Mouse (Mus musculus) MEL (cell line): ENCODE measurements around the gene Cyp17a1. TPM values are rescaled to one million over a fixed set of nuclear protein-coding genes. Genes with fewer than 3 reads are reported as not detected.

Experiments used
- DNase-seq: peaks from one replicate; pipeline ENCODE4 v3.0.0; 2011; ENCODE audit warnings: low read depth, low spot score
- H3K27ac ChIP-seq: 2 replicates; pipeline ENCODE4 v1.5.1; 2012; ENCODE audit warnings: low read depth, mild to moderate bottlenecking, control low read depth, low read length, moderate library complexity; ENCODE audit not compliant: control insufficient read depth
- H3K27me3 ChIP-seq, 2 experiments: fragments of 150-350 bp in 1 of 2; sonication (generic) in 1 of 2; 2 replicates each; pipeline ENCODE4 v1.6.1; 2012; ENCODE audit warnings: low read length in 2 of 2, mild to moderate bottlenecking in 2 of 2, improper control_type of control experiment in 1 of 2, moderate library complexity in 1 of 2; ENCODE audit not compliant: insufficient read depth in 2 of 2, control insufficient read depth in 1 of 2
- H3K36me3 ChIP-seq, 2 experiments: 2 replicates each; pipeline ENCODE4 v1.6.1; 2012 to 2014; ENCODE audit warnings: low read length in 2 of 2, improper control_type of control experiment in 1 of 2, inconsistent platforms in 1 of 2, mild to moderate bottlenecking in 1 of 2; ENCODE audit not compliant: insufficient read depth in 2 of 2, control insufficient read depth in 1 of 2
- H3K4me1 ChIP-seq, 2 experiments: fragments of 150-350 bp in 1 of 2; sonication (generic) in 1 of 2; 2 replicates each; pipeline ENCODE4 v1.6.1; 2012; ENCODE audit warnings: low read length in 2 of 2, improper control_type of control experiment in 1 of 2, mild to moderate bottlenecking in 1 of 2; ENCODE audit not compliant: insufficient read depth in 2 of 2, control insufficient read depth in 1 of 2
- H3K4me3 ChIP-seq, 2 experiments: fragments of 150-350 bp in 1 of 2; sonication (generic) in 1 of 2; 2 replicates each; pipeline ENCODE4 v1.5.1; 2012; ENCODE audit warnings: low read depth in 2 of 2, low read length in 2 of 2, mild to moderate bottlenecking in 2 of 2, moderate library complexity in 2 of 2, control low read depth in 1 of 2, improper control_type of control experiment in 1 of 2; ENCODE audit not compliant: control insufficient read depth in 1 of 2, insufficient read depth in 1 of 2
- H3K79me2 ChIP-seq: 2 replicates; pipeline ENCODE4 v1.6.1; 2012; ENCODE audit warnings: mild to moderate bottlenecking, low read length, moderate library complexity; ENCODE audit not compliant: control insufficient read depth, poor library complexity, insufficient read depth
- H3K9ac ChIP-seq: 2 replicates; pipeline ENCODE4 v1.6.1; 2012; ENCODE audit warnings: low read depth, mild to moderate bottlenecking, control low read depth, low read length, moderate library complexity; ENCODE audit not compliant: control insufficient read depth, poor library complexity, severe bottlenecking
- H3K9me3 ChIP-seq: fragments of 150-350 bp; sonication (generic); replicated peaks from 2 replicates; pipeline ENCODE4 v1.6.1; 2012; ENCODE audit warnings: mild to moderate bottlenecking, low read length, improper control_type of control experiment, moderate library complexity; ENCODE audit not compliant: insufficient read depth
- BHLHE40 ChIP-seq: IDR thresholded peaks from 2 replicates; pipeline ENCODE4 v1.6.1; 2012; ENCODE audit warnings: low read depth, mild to moderate bottlenecking, inconsistent platforms, low read length, improper control_type of control experiment, borderline replicate concordance
- CHD1 ChIP-seq: IDR thresholded peaks from 2 replicates; pipeline ENCODE4 v1.6.1; 2012; ENCODE audit warnings: low read depth, mild to moderate bottlenecking, inconsistent platforms, low read length, improper control_type of control experiment
- CHD2 ChIP-seq: IDR thresholded peaks from 2 replicates; pipeline ENCODE4 v1.6.1; 2011; ENCODE audit warnings: low read length, improper control_type of control experiment
- CTCF ChIP-seq, 3 experiments: IDR thresholded peaks in 2 of 3; conservative IDR thresholded peaks in 1 of 3; 2 replicates each; pipeline ENCODE4 v1.5.1; 2011 to 2012; ENCODE audit warnings: low read length in 3 of 3, low read depth in 2 of 3, mild to moderate bottlenecking in 2 of 3, improper control_type of control experiment in 1 of 3, inconsistent platforms in 1 of 3, mixed read lengths in 1 of 3, moderate library complexity in 1 of 3; ENCODE audit not compliant: control insufficient read depth in 1 of 3, insufficient read depth in 1 of 3, poor library complexity in 1 of 3, severe bottlenecking in 1 of 3
- E2F4 ChIP-seq: IDR thresholded peaks from 2 replicates; pipeline ENCODE4 v1.6.1; 2011; ENCODE audit warnings: low read depth, low read length, improper control_type of control experiment, borderline replicate concordance
- ELF1 ChIP-seq: IDR thresholded peaks from 2 replicates; pipeline ENCODE4 v1.6.1; 2014; ENCODE audit warnings: low read depth, mild to moderate bottlenecking, inconsistent platforms, low read length, improper control_type of control experiment, moderate library complexity
- EP300 ChIP-seq, 2 experiments: IDR thresholded peaks; 2 replicates each; pipeline ENCODE4 v1.6.1; 2011; ENCODE audit warnings: improper control_type of control experiment in 2 of 2, low read length in 2 of 2, low read depth in 1 of 2, mild to moderate bottlenecking in 1 of 2
- ETS1 ChIP-seq: IDR thresholded peaks from 2 replicates; pipeline ENCODE4 v1.6.1; 2012; ENCODE audit warnings: low read depth, mild to moderate bottlenecking, inconsistent platforms, low read length, improper control_type of control experiment, moderate library complexity
- GABPA ChIP-seq: IDR thresholded peaks from 2 replicates; pipeline ENCODE4 v1.6.1; 2012; ENCODE audit warnings: low read depth, mild to moderate bottlenecking, inconsistent platforms, low read length, improper control_type of control experiment, moderate library complexity
- GATA1 ChIP-seq: IDR thresholded peaks from 2 replicates; pipeline ENCODE4 v1.6.1; 2011; ENCODE audit warnings: low read depth, low read length, improper control_type of control experiment
- HCFC1 ChIP-seq: IDR thresholded peaks from 2 replicates; pipeline ENCODE4 v1.6.1; 2012; ENCODE audit warnings: low read depth, mild to moderate bottlenecking, inconsistent platforms, low read length, improper control_type of control experiment, moderate library complexity
- JUND ChIP-seq: IDR thresholded peaks from 2 replicates; pipeline ENCODE4 v1.6.1; 2011; ENCODE audit warnings: low read depth, mild to moderate bottlenecking, improper control_type of control experiment, low read length
- KAT2A ChIP-seq: conservative IDR thresholded peaks from 2 replicates; pipeline ENCODE4 v1.6.1; 2012; ENCODE audit warnings: low read depth, low read length, improper control_type of control experiment, inconsistent platforms
- MAFK ChIP-seq: IDR thresholded peaks from 2 replicates; pipeline ENCODE4 v1.6.1; 2011; ENCODE audit warnings: low read depth, mild to moderate bottlenecking, low read length, improper control_type of control experiment, borderline replicate concordance
- MAZ ChIP-seq: IDR thresholded peaks from 2 replicates; pipeline ENCODE4 v1.6.1; 2012; ENCODE audit warnings: low read depth, mild to moderate bottlenecking, inconsistent platforms, low read length, improper control_type of control experiment
- MEF2A ChIP-seq: IDR thresholded peaks from 2 replicates; pipeline ENCODE4 v1.6.1; 2014; ENCODE audit warnings: low read depth, mild to moderate bottlenecking, inconsistent platforms, low read length, improper control_type of control experiment; ENCODE audit not compliant: poor library complexity, insufficient replicate concordance, severe bottlenecking; ENCODE audit errors: extremely low read depth
- MXI1 ChIP-seq: IDR thresholded peaks from 2 replicates; pipeline ENCODE4 v1.6.1; 2011; ENCODE audit warnings: mild to moderate bottlenecking, low read depth, low read length, improper control_type of control experiment
- MYC ChIP-seq: IDR thresholded peaks from 2 replicates; pipeline ENCODE4 v1.6.1; 2011; ENCODE audit warnings: low read depth, mild to moderate bottlenecking, low read length, improper control_type of control experiment, moderate library complexity
- NELFE ChIP-seq: IDR thresholded peaks from 2 replicates; pipeline ENCODE4 v1.6.1; 2011; ENCODE audit warnings: low read depth, low read length, improper control_type of control experiment
- NRF1 ChIP-seq: IDR thresholded peaks from 2 replicates; pipeline ENCODE4 v1.6.1; 2014; ENCODE audit warnings: low read depth, mild to moderate bottlenecking, inconsistent platforms, low read length, improper control_type of control experiment, moderate library complexity; ENCODE audit not compliant: poor library complexity, insufficient read depth, severe bottlenecking
- POLR2A ChIP-seq, 2 experiments: IDR thresholded peaks; 2 replicates each; pipeline ENCODE4 v1.6.1; 2011 to 2012; ENCODE audit warnings: low read length in 2 of 2, mild to moderate bottlenecking in 2 of 2, control low read depth in 1 of 2, improper control_type of control experiment in 1 of 2, low read depth in 1 of 2, moderate library complexity in 1 of 2; ENCODE audit not compliant: control insufficient read depth in 1 of 2, insufficient read depth in 1 of 2, poor library complexity in 1 of 2
- POLR2AphosphoS5 ChIP-seq: IDR thresholded peaks from 2 replicates; pipeline ENCODE4 v1.6.1; 2012; ENCODE audit warnings: low read depth, borderline replicate concordance, mild to moderate bottlenecking, inconsistent platforms, low read length, moderate library complexity, mixed read lengths
- RCOR1 ChIP-seq: IDR thresholded peaks from 2 replicates; pipeline ENCODE4 v1.6.1; 2012; ENCODE audit warnings: low read depth, mild to moderate bottlenecking, inconsistent platforms, low read length, improper control_type of control experiment
- SIN3A ChIP-seq: IDR thresholded peaks from 2 replicates; pipeline ENCODE4 v1.6.1; 2012; ENCODE audit warnings: low read length, improper control_type of control experiment, inconsistent platforms
- TAL1 ChIP-seq: IDR thresholded peaks from 2 replicates; pipeline ENCODE4 v1.6.1; 2012; ENCODE audit warnings: mild to moderate bottlenecking, inconsistent platforms, low read length, moderate library complexity, mixed read lengths
- TBP ChIP-seq: IDR thresholded peaks from 2 replicates; pipeline ENCODE4 v1.8.0; 2011; ENCODE audit warnings: low read depth, low read length, improper control_type of control experiment
- TCF12 ChIP-seq: IDR thresholded peaks from 2 replicates; pipeline ENCODE4 v1.6.1; 2014; ENCODE audit warnings: low read depth, mild to moderate bottlenecking, inconsistent platforms, low read length, improper control_type of control experiment, moderate library complexity
- UBTF ChIP-seq: IDR thresholded peaks from 2 replicates; pipeline ENCODE4 v1.6.1; 2012; ENCODE audit warnings: low read depth, mild to moderate bottlenecking, inconsistent platforms, low read length, improper control_type of control experiment, moderate library complexity, borderline replicate concordance; ENCODE audit not compliant: insufficient read depth
- USF1 ChIP-seq: IDR thresholded peaks from 2 replicates; pipeline ENCODE4 v1.6.1; 2014; ENCODE audit warnings: low read depth, mild to moderate bottlenecking, inconsistent platforms, low read length, improper control_type of control experiment, moderate library complexity
- USF2 ChIP-seq, 2 experiments: IDR thresholded peaks; 2 replicates each; pipeline ENCODE4 v1.6.1; 2011 to 2012; ENCODE audit warnings: improper control_type of control experiment in 2 of 2, low read length in 2 of 2, borderline replicate concordance in 1 of 2, inconsistent platforms in 1 of 2, low read depth in 1 of 2, mild to moderate bottlenecking in 1 of 2; ENCODE audit not compliant: insufficient read depth in 1 of 2
- ZC3H11A ChIP-seq: IDR thresholded peaks from 2 replicates; pipeline ENCODE4 v1.6.1; 2012; ENCODE audit warnings: low read depth, mild to moderate bottlenecking, inconsistent platforms, low read length, improper control_type of control experiment
- ZKSCAN1 ChIP-seq: IDR thresholded peaks from 2 replicates; pipeline ENCODE4 v1.6.1; 2012; ENCODE audit warnings: low read depth, mild to moderate bottlenecking, inconsistent platforms, low read length, improper control_type of control experiment, moderate library complexity
- ZMIZ1 ChIP-seq: IDR thresholded peaks from 2 replicates; pipeline ENCODE4 v1.6.1; 2012; ENCODE audit warnings: low read depth, mild to moderate bottlenecking, inconsistent platforms, low read length, improper control_type of control experiment, moderate library complexity
- ZNF384 ChIP-seq: IDR thresholded peaks from 2 replicates; pipeline ENCODE4 v1.6.1; 2012; ENCODE audit warnings: low read depth, mild to moderate bottlenecking, inconsistent platforms, low read length, improper control_type of control experiment
- polyA plus RNA-seq, 2 experiments: library from polyadenylated mRNA; stranded (reverse) in 1 of 2; unstranded in 1 of 2; fragments of >175 nt in 1 of 2; fragments of >200 nt in 1 of 2; gene quantifications; 2 replicates each; pipeline versions ENCODE4 v1.2.1 to v1.2.4; 2012; ENCODE audit warnings: low replicate concordance in 2 of 2, low read depth in 1 of 2; ENCODE audit not compliant: insufficient read length in 2 of 2, insufficient read depth in 1 of 2, missing spikeins in 1 of 2
- total RNA-seq: library from RNA; depleted of rRNA; stranded (reverse); fragments of 300-350 nt; gene quantifications from 2 replicates; pipeline ENCODE4 v1.2.3, GENCODE M21; 2012

Gene Cyp17a1
- total and polyA plus RNA-seq, 3 experiments: not detected

- H3K27me3 ChIP-seq: no peaks in the 10 kb centered on the region
- H3K79me2 ChIP-seq: no peaks in the 10 kb centered on the region
- no peak overlapping the region for H3K4me3 ChIP-seq
- H3K4me1 ChIP-seq: peaks cover 17 to 49% of the 10 kb centered on the region in 2 experiments
- no peak overlapping the region for H3K9ac ChIP-seq
- H3K36me3 ChIP-seq: peaks cover 0 to 36% of the 10 kb centered on the region in 2 experiments; a peak in 2 of 4 replicates
- DNase-seq: peak; percentile 26
- no peak overlapping the region for H3K27ac ChIP-seq
- TF ChIP-seq TBP (no peak), USF2 (IDR thresholded peaks at IDR 0.05; ENCODE audit: borderline replicate concordance in 1 of 2, insufficient read depth in 1 of 2, low read depth in 1 of 2, low read length in 2 of 2) (no peak), HCFC1 (no peak), MAZ (no peak), MYC (no peak), EP300 (IDR thresholded peaks at IDR 0.05; ENCODE audit: low read depth in 1 of 2, low read length in 2 of 2) (peak; percentile 44 to 73; a peak in 2 of 4 replicates), POLR2A (IDR thresholded peaks at IDR 0.05; ENCODE audit: control insufficient read depth in 1 of 2, insufficient read depth in 1 of 2, low read depth in 1 of 2, low read length in 2 of 2, poor library complexity in 1 of 2) (no peak), POLR2AphosphoS5 (no peak), MXI1 (no peak), E2F4 (no peak), ZC3H11A (no peak), NRF1 (no peak), USF1 (no peak), ETS1 (peak; percentile 35; the same call in 1 of the 2 replicates), TAL1 (no peak), RCOR1 (peak; percentile 42; the same call in 1 of the 2 replicates), JUND (no peak), NELFE (no peak), TCF12 (peak; percentile 46; the same call in 1 of the 2 replicates), CHD1 (no peak), ZMIZ1 (no peak), ZNF384 (no peak), MAFK (no peak), SIN3A (no peak), ELF1 (no peak), MEF2A (no peak), CTCF (IDR thresholded peaks at IDR 0.05 in 2 of 3, conservative IDR thresholded peaks at IDR 0.05 in 1 of 3; ENCODE audit: control insufficient read depth in 1 of 3, insufficient read depth in 1 of 3, low read depth in 2 of 3, low read length in 3 of 3, poor library complexity in 1 of 3, severe bottlenecking in 1 of 3) (no peak), GATA1 (peak; percentile 62), CHD2 (no peak), UBTF (no peak), GABPA (no peak), KAT2A (no peak), ZKSCAN1 (no peak), BHLHE40 (no peak)
- H3K9me3 ChIP-seq: no peaks in the 10 kb centered on the region
Measured at GRCm38 (mm10) chr19:46710614-46711013, 37.6 kb upstream of the Cyp17a1 start.
